Mouse (Mus musculus) brain, embryonic 18.5 days (tissue): ENCODE results near the gene Cd274.
A peak's percentile ranks its signal among the peaks of the same experiment; 100 is the strongest.

ENCODE experiments used
- DNase-seq: peaks from one replicate; pipeline ENCODE4 v3.0.0-alpha.2; 2012; ENCODE audit warnings: low read depth, low spot score

Gene Cd274

GRCm38 (mm10) chr19:29366969-29367622 is at the start of gene Cd274, which contains the start of gene Plgrkt:
Gene Cd274 (plus strand): TSS chr19:29367455.
Gene Plgrkt (minus strand): TSS chr19:29367390.
- no peak for DNase-seq

GRCm38 (mm10) chr19:29323416-29324049 is 43.7 kb upstream of the Cd274 start:
- DNase-seq: no peak

- no peak for DNase-seq
These were observed 42.0 kb upstream of the Cd274 start, which contains the start of gene Insl6 for GRCm38 (mm10) chr19:29325053-29325851. Gene Insl6 (minus strand): TSS chr19:29325356.

GRCm38 (mm10) chr19:29325852-29326180 is 41.4 kb upstream of the Cd274 start:
- no peak for DNase-seq

- DNase-seq: no peak
These were observed 40.9 kb upstream of the Cd274 start for GRCm38 (mm10) chr19:29326396-29326795.

GRCm38 (mm10) chr19:29326822-29327552 is 40.3 kb upstream of the Cd274 start:
- no peak for DNase-seq

GRCm38 (mm10) chr19:29334068-29334745 is 33.0 kb upstream of the Cd274 start, which contains the start of gene Rln1:
Gene Rln1 (minus strand): TSS chr19:29334670.
- peak; percentile 24 for DNase-seq

- no peak for DNase-seq
These were observed 30.6 kb upstream of the Cd274 start for GRCm38 (mm10) chr19:29336624-29337023.

GRCm38 (mm10) chr19:29341029-29341428 is 26.2 kb upstream of the Cd274 start:
- no peak for DNase-seq

- no peak for DNase-seq
These were observed 25.0 kb upstream of the Cd274 start for GRCm38 (mm10) chr19:29342281-29342680.

- no peak for DNase-seq
These were observed 22.4 kb upstream of the Cd274 start for GRCm38 (mm10) chr19:29344868-29345267.

- DNase-seq: no peak
These were observed 21.6 kb upstream of the Cd274 start for GRCm38 (mm10) chr19:29345636-29346035.

- DNase-seq: no peak
These were observed 16.3 kb upstream of the Cd274 start for GRCm38 (mm10) chr19:29350991-29351390.

GRCm38 (mm10) chr19:29354895-29355877 is 12.1 kb upstream of the Cd274 start:
- peak; percentile 50 for DNase-seq

- DNase-seq: no peak
These were observed 11.0 kb upstream of the Cd274 start for GRCm38 (mm10) chr19:29356281-29356680.

- DNase-seq: no peak
These were observed 7.0 kb upstream of the Cd274 start for GRCm38 (mm10) chr19:29360251-29360650.

- DNase-seq: peak; percentile 86
These were observed 5.7 kb upstream of the Cd274 start for GRCm38 (mm10) chr19:29361468-29362130.

GRCm38 (mm10) chr19:29362173-29362930 is 4.9 kb upstream of the Cd274 start:
- DNase-seq: no peak

- DNase-seq: no peak
These were observed 3.7 kb upstream of the Cd274 start for GRCm38 (mm10) chr19:29363557-29363956.
